Mouse (Mus musculus): ENCODE measurements around the gene Ptges. TPM values are rescaled to one million over a fixed set of nuclear protein-coding genes. Genes with fewer than 3 reads are reported as not detected.

Ptges gene
- polyA plus RNA-seq, 2 experiments: 0.10 to 0.19 TPM

DNA sequence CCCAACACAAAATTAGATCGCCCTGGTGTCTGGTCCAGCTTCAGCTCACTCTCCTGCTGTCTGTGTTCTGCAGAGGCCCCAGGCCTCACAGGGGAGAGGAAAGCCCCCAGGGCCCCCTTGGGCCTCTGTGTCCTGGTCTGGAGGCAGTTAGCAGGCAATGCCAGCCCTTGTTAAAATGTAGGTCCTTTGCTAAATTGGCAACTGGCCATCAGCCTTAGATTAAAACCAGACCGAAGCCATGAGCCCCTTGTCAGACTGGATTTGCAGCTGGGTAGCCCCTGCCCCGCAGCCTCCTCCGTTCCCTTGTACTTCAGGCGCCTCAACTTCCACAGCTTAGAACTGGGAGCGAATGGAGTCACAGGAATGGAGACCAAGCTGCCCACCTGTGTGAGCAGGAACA, 57.0 kb downstream of the Ptges start:
- no peak for TF ChIP-seq CTCF (IDR thresholded peaks at IDR 0.05; ENCODE audit: low read depth)
- TF ChIP-seq EP300 (IDR thresholded peaks at IDR 0.05; ENCODE audit: low read depth): no peak
- 70% methylated on average over 6 of the region's 6 CpGs for WGBS (ENCODE audit: insufficient replicate concordance)
- no peak for ATAC-seq (ENCODE audit: insufficient read depth)

DNA sequence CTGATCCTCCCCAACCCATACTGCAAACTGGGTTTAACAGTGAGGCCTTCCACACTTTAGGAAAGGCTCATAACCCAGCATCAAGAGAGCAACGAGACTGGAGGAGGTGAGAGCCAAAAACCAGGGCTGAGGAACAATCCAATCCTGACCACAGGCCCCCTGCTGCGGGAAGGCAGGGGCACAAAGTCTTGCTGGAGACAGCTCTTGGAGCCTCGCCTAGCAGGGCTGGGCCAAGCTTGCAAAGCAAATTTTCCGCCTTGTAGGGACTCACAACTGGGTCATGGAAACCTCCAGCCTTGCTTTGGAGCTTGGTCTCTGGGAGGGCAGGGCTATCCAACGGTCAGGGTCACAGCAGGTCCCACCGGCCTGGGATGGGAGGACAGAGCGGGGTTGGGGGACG, 58.8 kb downstream of the Ptges start:
- H3K27ac ChIP-seq: no peak overlapping the region
- H3K9ac ChIP-seq (replicated peaks): no peak overlapping the region
- H3K4me2 ChIP-seq (ENCODE audit: low read depth): no peak overlapping the region
- TF ChIP-seq CTCF (IDR thresholded peaks at IDR 0.05; ENCODE audit: low read depth) (no peak), EP300 (IDR thresholded peaks at IDR 0.05; ENCODE audit: low read depth) (no peak)
- ATAC-seq (ENCODE audit: insufficient read depth) (no peak), DNase-seq (ENCODE audit: low read depth in 3 of 3, low spot score in 3 of 3) (no peak)
- H3K4me1 ChIP-seq (replicated peaks; ENCODE audit: control insufficient read depth in 2 of 2, insufficient read depth in 2 of 2, low read length in 1 of 2): no peaks in the 10 kb centered on the region
- no peaks in the 10 kb centered on the region for H3K36me3 ChIP-seq (replicated peaks; ENCODE audit: control insufficient read depth, insufficient read depth, low read depth)
- no peaks in the 10 kb centered on the region for H3K27me3 ChIP-seq (ENCODE audit: control insufficient read depth, insufficient read depth, low read length)
- WGBS (ENCODE audit: insufficient replicate concordance): 52% methylated on average over 8 of the region's 8 CpGs
- H3K9me3 ChIP-seq (ENCODE audit: control insufficient read depth, low read length): no peaks in the 10 kb centered on the region
- no peak overlapping the region for H3K4me3 ChIP-seq (ENCODE audit: insufficient read depth in 1 of 2, low read depth in 2 of 2, low read length in 2 of 2)

More for the DNA sequence above, 57.0 kb downstream of the Ptges start:
- no peak overlapping the region for H3K4me3 ChIP-seq (ENCODE audit: insufficient read depth in 1 of 2, low read depth in 2 of 2, low read length in 2 of 2)
- no peak overlapping the region for H3K9ac ChIP-seq (replicated peaks)
- no peak overlapping the region for H3K4me2 ChIP-seq (ENCODE audit: low read depth)
- no peak overlapping the region for H3K27ac ChIP-seq
- no peaks in the 10 kb centered on the region for H3K27me3 ChIP-seq (ENCODE audit: control insufficient read depth, insufficient read depth, low read length)
- no peaks in the 10 kb centered on the region for H3K4me1 ChIP-seq (replicated peaks; ENCODE audit: control insufficient read depth in 2 of 2, insufficient read depth in 2 of 2, low read length in 1 of 2)
- no peak for DNase-seq (ENCODE audit: low read depth in 3 of 3, low spot score in 3 of 3)
- H3K9me3 ChIP-seq (ENCODE audit: control insufficient read depth, low read length): no peaks in the 10 kb centered on the region
- no peaks in the 10 kb centered on the region for H3K36me3 ChIP-seq (replicated peaks; ENCODE audit: control insufficient read depth, insufficient read depth, low read depth)

DNA sequence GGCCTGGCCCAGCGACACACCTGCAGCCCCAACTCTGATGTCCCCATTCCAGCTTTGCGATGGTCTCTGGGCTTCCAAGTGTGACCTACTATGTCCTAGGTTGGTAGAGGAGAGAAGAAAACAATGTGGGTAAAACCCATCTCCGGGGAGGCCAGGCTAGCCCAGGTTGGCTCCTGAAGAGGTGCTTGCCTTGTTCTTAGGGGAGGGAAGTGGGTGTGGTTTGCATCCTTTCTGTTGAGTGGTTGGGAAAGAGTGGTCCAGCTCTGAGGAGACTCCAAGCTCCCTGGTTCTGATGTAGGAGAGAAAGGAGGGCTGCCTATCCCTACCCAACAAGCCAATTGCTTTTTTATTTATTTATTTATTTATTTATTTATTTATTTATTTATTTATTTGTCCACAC, 64.2 kb downstream of the Ptges start:
- TF ChIP-seq CTCF (IDR thresholded peaks at IDR 0.05; ENCODE audit: low read depth) (no peak), EP300 (IDR thresholded peaks at IDR 0.05; ENCODE audit: low read depth) (no peak)
- DNase-seq (ENCODE audit: low read depth in 3 of 3, low spot score in 3 of 3): no peak
- Histone ChIP-seq H3K27me3 (ENCODE audit: control insufficient read depth, insufficient read depth, low read length) (peaks cover 16% of the 10 kb centered on the region), H3K27ac (no peak overlapping the region), H3K9me3 (ENCODE audit: control insufficient read depth, low read length) (no peaks in the 10 kb centered on the region), H3K4me1 (replicated peaks; ENCODE audit: control insufficient read depth in 2 of 2, insufficient read depth in 2 of 2, low read length in 1 of 2) (no peaks in the 10 kb centered on the region), H3K36me3 (replicated peaks; ENCODE audit: control insufficient read depth, insufficient read depth, low read depth) (no peaks in the 10 kb centered on the region), H3K4me2 (ENCODE audit: low read depth) (no peak overlapping the region), H3K4me3 (ENCODE audit: insufficient read depth in 1 of 2, low read depth in 2 of 2, low read length in 2 of 2) (no peak overlapping the region), H3K9ac (replicated peaks) (no peak overlapping the region)
- ATAC-seq (ENCODE audit: insufficient read depth): no peak
- 50% methylated on average over 3 of the region's 3 CpGs for WGBS (ENCODE audit: insufficient replicate concordance)

DNA sequence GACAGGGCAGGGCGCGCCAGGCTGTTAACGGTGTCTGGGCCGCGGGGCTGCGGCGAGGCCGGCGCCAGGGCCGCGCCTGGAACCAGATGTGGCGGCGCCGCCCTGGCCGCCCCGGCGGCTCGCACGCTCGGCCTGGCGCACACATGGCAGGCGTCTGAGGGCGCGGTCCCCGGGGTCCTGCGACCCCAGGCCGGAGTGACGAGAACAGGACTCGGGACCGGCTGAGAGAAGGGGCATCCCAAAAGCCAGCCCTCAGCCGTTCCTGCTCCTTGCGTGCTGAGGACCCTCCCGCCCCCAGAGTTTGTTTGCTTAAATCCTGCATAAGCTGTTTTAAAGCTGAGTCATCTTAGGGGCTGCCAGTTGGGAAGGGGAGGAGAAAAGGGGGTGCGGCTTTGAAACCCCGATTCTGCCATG, 64.7 kb downstream of the Ptges start:
- 5% methylated on average over 35 of the region's 35 CpGs for WGBS (ENCODE audit: insufficient replicate concordance)
- H3K36me3 ChIP-seq (replicated peaks; ENCODE audit: control insufficient read depth, insufficient read depth, low read depth): no peaks in the 10 kb centered on the region
- H3K4me3 ChIP-seq (ENCODE audit: insufficient read depth in 1 of 2, low read depth in 2 of 2, low read length in 2 of 2): no peak overlapping the region
- no peak overlapping the region for H3K27ac ChIP-seq
- DNase-seq (ENCODE audit: low read depth in 3 of 3, low spot score in 3 of 3) (no peak), ATAC-seq (ENCODE audit: insufficient read depth) (no peak)
- no peak overlapping the region for H3K9ac ChIP-seq (replicated peaks)
- TF ChIP-seq CTCF (IDR thresholded peaks at IDR 0.05; ENCODE audit: low read depth) (no peak), EP300 (IDR thresholded peaks at IDR 0.05; ENCODE audit: low read depth) (no peak)
- H3K4me2 ChIP-seq (ENCODE audit: low read depth): no peak overlapping the region; the same call in 1 of the 2 replicates
- no peaks in the 10 kb centered on the region for H3K4me1 ChIP-seq (replicated peaks; ENCODE audit: control insufficient read depth in 2 of 2, insufficient read depth in 2 of 2, low read length in 1 of 2)
- peaks cover 16% of the 10 kb centered on the region for H3K27me3 ChIP-seq (ENCODE audit: control insufficient read depth, insufficient read depth, low read length)
- no peaks in the 10 kb centered on the region for H3K9me3 ChIP-seq (ENCODE audit: control insufficient read depth, low read length)

DNA sequence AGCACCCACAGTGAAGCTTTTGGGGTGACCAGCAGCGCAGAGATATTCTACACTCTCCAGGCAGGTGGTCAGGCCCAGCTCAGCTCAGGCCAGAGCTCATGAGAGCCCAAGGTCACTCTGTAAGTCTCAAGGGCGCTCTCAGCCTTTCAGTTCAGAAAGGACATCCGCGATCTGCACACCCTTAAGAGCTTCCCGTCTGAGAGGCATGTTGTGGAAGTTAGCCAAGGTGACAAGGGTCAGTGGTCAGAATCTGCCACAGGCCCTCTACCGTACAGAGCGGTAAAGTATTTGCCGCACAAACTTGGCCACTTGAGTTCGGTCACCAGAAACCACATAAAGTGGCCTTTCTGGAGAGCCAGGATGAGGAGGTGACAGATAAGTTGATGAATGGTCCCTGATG, 66.1 kb downstream of the Ptges start:
- Histone ChIP-seq H3K9ac (replicated peaks) (no peak overlapping the region), H3K27me3 (ENCODE audit: control insufficient read depth, insufficient read depth, low read length) (peaks cover 16% of the 10 kb centered on the region), H3K4me2 (ENCODE audit: low read depth) (no peak overlapping the region), H3K9me3 (ENCODE audit: control insufficient read depth, low read length) (no peaks in the 10 kb centered on the region), H3K36me3 (replicated peaks; ENCODE audit: control insufficient read depth, insufficient read depth, low read depth) (no peaks in the 10 kb centered on the region), H3K27ac (no peak overlapping the region), H3K4me1 (replicated peaks; ENCODE audit: control insufficient read depth in 2 of 2, insufficient read depth in 2 of 2, low read length in 1 of 2) (no peaks in the 10 kb centered on the region), H3K4me3 (ENCODE audit: insufficient read depth in 1 of 2, low read depth in 2 of 2, low read length in 2 of 2) (no peak overlapping the region)
- 43% methylated on average over 9 of the region's 9 CpGs for WGBS (ENCODE audit: insufficient replicate concordance)
- ATAC-seq (ENCODE audit: insufficient read depth) (no peak), DNase-seq (ENCODE audit: low read depth in 3 of 3, low spot score in 3 of 3) (no peak)
- TF ChIP-seq CTCF (IDR thresholded peaks at IDR 0.05; ENCODE audit: low read depth): no peak
- no peak for TF ChIP-seq EP300 (IDR thresholded peaks at IDR 0.05; ENCODE audit: low read depth)
